Mouse (Mus musculus) brain, embryonic 14.5 days (tissue): ENCODE results near the gene Sntb2. TPM values are rescaled to one million over a fixed set of nuclear protein-coding genes. Genes with fewer than 3 reads are reported as not detected.
A peak's percentile ranks its signal among the peaks of the same experiment; 100 is the strongest.
"Not testable (repeated sequence)": the region's sequence is repeated elsewhere in the genome, so short reads cannot be mapped to it uniquely, and the experiment has no call there.

ENCODE experiments used
- DNase-seq: peaks from one replicate; pipeline ENCODE4 v3.0.0-alpha.2; 2011; ENCODE audit warnings: low read depth
- CTCF ChIP-seq: fragments of 200-500 bp; IDR thresholded peaks from 2 replicates; pipeline ENCODE4 v1.5.1; 2012; ENCODE audit warnings: inconsistent platforms, mild to moderate bottlenecking, moderate library complexity, borderline replicate concordance; ENCODE audit not compliant: insufficient read depth, insufficient read length; ENCODE audit errors: extremely low read depth
- POLR2A ChIP-seq: fragments of 200-500 bp; IDR thresholded peaks from 2 replicates; pipeline ENCODE4 v1.6.1; 2012; ENCODE audit warnings: mild to moderate bottlenecking, inconsistent platforms, borderline replicate concordance; ENCODE audit not compliant: poor library complexity, insufficient read depth, insufficient read length, severe bottlenecking; ENCODE audit errors: extremely low read depth
- polyA plus RNA-seq: library from polyadenylated mRNA; depleted of rRNA; stranded (reverse); fragments of >200 nt; gene quantifications from 2 replicates; pipeline ENCODE4 v1.2.3, GENCODE M21; 2012

The Sntb2 gene
- polyA plus RNA-seq, 1 experiment: 5.7 TPM

DNA sequence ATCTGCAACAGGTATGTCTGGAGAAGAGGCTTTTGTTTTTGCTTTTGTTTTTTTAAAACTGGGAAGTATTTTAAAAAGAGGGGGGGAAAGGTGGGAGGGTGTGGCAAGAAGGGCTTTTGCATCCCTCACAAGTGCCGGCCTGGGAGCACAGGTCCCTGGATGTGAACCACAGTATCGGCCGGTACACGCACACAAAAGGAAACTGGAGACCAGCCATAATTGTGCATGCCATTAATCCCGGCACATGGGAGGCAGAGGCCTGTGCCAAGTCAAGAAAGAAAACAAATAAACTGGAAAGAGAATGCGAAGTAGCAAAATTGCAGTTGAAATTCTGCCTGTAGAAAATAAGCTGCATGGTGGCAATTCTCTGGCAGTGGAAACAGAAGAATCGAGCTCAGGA, 27.3 kb upstream of the Sntb2 start:
- no peak for DNase-seq
- no peak for TF ChIP-seq POLR2A
- no peak for TF ChIP-seq CTCF

GRCm38 (mm10) chr8:106913631-106914030, 21.9 kb upstream of the Sntb2 start:
- no peak for DNase-seq
- TF ChIP-seq CTCF (no peak), POLR2A (no peak)

DNA sequence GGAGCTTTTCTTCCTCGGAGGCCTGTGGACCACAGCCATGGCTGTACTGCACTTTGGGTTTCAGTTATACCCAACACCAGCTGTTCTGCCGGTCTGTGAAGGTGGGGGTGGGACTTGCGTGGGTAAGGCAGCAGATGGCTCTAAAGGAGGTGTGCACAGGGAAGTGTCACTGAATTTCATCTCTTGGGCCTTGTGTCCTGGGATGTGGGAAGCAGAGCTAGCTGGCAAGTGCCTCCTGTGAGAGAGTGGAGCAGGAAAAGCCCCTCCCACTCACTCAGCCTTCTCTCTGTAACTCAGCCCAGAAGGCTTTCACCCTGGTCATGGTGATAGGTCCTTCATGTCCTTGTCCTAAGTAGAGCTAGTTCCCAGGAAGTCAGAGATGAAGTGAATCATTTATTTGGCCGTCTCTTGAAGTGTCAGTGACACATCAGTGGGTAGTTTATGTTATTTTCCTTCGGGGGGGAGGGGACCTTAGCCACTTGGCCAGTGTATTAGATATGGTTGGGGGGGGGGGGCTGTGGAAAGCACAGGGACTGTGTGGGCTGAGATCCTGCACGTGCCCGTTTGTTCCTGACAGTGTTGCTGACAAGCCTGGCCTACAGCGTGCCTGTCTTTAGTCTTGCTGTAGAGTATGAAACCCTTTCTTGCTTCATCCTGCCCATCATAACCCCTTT, 15.7 kb upstream of the Sntb2 start:
- DNase-seq: peak; percentile 26
- TF ChIP-seq CTCF (no peak), POLR2A (no peak)

- no peak for DNase-seq
- TF ChIP-seq CTCF (peak; percentile 0; the same call in 1 of the 2 replicates), POLR2A (no peak)
Observed at GRCm38 (mm10) chr8:106920395-106920741, 15.2 kb upstream of the Sntb2 start.

DNA sequence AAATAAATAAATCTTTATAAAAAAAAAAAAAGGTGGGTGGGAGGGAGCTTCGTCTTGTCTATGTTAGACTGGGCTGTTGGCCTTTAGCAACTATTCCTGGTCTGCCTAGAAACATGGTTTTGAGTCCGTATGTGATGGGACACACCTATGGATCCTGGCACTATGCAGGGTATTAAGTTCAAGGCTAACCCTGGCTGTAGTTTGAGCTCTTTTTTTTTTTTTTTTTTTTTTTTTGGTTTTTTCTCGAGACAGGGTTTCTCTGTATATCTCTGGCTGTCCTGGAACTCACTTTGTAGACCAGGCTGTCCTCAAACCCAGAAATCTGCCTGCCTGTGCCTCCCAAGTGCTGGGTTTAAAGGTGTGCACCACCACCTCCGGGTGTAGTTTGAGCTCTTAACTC, 11.5 kb upstream of the Sntb2 start:
- DNase-seq: no peak
- no peak for TF ChIP-seq CTCF
- no peak for TF ChIP-seq POLR2A

DNA sequence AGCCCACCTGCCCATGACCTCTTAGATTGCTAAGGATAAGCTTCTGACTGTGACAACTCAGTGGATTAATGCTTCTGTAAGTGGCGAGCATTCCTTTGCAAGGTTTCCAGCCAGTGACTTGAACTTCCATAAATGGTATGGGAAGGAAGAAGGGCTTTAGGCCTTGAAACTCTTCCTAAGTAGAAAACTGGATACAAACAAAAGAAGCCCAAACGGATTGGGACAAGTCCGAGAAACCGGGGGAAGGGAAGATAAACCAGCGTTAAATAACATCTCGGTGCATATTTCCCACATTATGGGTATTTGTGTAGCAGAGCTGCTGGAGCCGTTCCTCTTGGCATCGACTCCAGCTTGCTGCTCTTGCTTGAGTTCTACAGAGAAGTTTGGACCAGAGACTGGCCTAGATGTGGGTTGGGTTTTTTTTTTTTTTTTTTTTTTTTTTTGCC, 10.6 kb upstream of the Sntb2 start:
- TF ChIP-seq POLR2A (no peak), CTCF (no peak)
- DNase-seq: no peak

GRCm38 (mm10) chr8:106925446-106925845, 10.1 kb upstream of the Sntb2 start:
- no peak for DNase-seq
- TF ChIP-seq CTCF (no peak), POLR2A (no peak)

DNA sequence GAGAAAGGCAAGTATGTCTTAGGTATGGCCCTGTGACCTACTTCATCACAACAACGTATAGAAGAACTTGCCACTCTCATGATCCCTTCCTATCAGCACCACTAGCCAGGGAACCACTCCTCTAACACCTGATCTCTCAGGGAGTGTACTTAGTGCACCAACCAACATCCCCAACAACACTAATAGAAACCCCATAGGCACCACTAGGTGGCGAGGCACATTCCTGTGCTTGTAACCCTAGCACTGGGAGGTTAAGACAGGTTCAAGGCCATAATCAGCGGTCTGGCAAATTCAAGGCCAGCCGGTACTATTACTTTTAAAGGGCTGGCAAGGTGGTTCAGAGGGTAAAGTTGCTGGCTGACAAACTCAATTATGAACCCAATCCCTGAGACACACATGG, 8.3 kb upstream of the Sntb2 start:
- TF ChIP-seq POLR2A (no peak), CTCF (peak; percentile 44; the same call in 1 of the 2 replicates)
- DNase-seq: peak; percentile 11

DNA sequence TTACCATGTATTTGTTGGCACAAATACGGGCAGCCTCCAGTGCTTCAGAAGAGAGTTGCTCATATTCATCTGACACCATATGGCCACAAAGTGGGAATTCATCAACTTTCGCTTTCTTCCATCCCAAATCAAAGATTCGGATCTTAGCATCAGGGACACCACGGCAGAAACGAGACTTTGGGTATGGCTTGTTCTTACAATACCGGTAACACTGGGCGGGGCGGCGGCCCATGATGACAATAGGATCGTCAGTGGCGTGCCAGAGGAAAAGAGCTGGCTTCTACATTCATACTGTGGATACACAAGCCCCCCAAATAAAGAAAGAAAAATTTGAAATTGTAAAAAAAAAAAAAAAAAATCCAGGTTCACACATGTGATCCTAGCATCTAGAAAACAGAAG, 7.4 kb upstream of the Sntb2 start:
- not testable (repeated sequence) for DNase-seq

- TF ChIP-seq POLR2A (no peak), CTCF (no peak)
- DNase-seq: peak; percentile 52
Observed at GRCm38 (mm10) chr8:106929155-106929913, 6.2 kb upstream of the Sntb2 start.

DNA sequence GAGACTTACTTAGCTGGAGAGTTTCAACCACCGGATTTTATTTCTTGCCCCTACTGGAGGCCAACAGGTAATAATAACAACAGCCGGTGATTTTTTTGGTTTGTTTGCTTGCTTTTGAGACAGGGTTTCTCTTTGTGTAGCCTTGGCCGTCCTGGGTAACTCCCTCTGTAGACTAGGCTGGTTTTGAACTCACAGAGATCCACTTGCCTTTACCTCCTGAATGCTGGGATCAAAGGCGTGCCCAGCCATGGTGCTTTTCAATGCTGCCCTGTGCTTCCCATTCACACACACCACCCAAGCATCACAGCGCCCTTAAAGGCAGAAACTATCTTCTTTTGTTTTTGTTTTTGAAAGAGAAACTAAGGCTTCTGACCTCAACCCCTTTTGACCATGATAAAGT, 5.6 kb upstream of the Sntb2 start:
- no peak for DNase-seq
- no peak for TF ChIP-seq POLR2A
- TF ChIP-seq CTCF: no peak

- peak; percentile 76 for DNase-seq
- TF ChIP-seq POLR2A: no peak
- no peak for TF ChIP-seq CTCF
Observed at GRCm38 (mm10) chr8:106932376-106933065, 3.0 kb upstream of the Sntb2 start.
